ENCODE assay signal across 16 mouse cellular contexts in genomic region chr7:135031466-135031865, GRCm38 (mm10).
DNase-seq lines count a peak whose midpoint lies in the region; ATAC-seq and TF ChIP-seq lines count a peak whose summit lies in the region.
"Had no signal": no experiment of that assay in that cellular context is flagged by ENCODE, and none has a peak within 500 bp of the region (broad histone marks: within the 10 kb centered on the region; RNA-seq: fewer than 3 reads in every experiment).

No protein-coding gene starts in this region.

- no peaks in the 10 kb centered on the region for H3K36me3 ChIP-seq in heart, postnatal 0 days (replicated peaks; ENCODE audit: control insufficient read depth, insufficient read depth, low read length)
- H3K36me3 ChIP-seq in kidney, adult 2 months (ENCODE audit: control insufficient read depth, insufficient read depth, low read length): no peaks in the 10 kb centered on the region
- H3K36me3 ChIP-seq: forebrain, embryonic 10.5 days; liver, embryonic 13.5 days; lung, embryonic 15.5 days; midbrain, embryonic 12.5 days; neural tube, embryonic 13.5 days had no signal

- H3K4me3 ChIP-seq in heart, postnatal 0 days (ENCODE audit: low read depth, low read length): no peak overlapping the region
- no peak overlapping the region for H3K4me3 ChIP-seq in kidney, adult 2 months (ENCODE audit: insufficient read depth, low read depth, low read length)
- H3K4me3 ChIP-seq: forebrain, embryonic 10.5 days; limb, embryonic 12.5 days; liver, embryonic 13.5 days; lung, embryonic 15.5 days; midbrain, embryonic 12.5 days; neural tube, embryonic 13.5 days had no signal

- TF ChIP-seq POLR2A in kidney, adult 2 months (IDR thresholded peaks at IDR 0.05; ENCODE audit: low read depth, low read length): no peak

- WGBS in heart, postnatal 0 days: 44% methylated on average over 3 of the region's 3 CpGs
- WGBS in kidney, adult 2 months: 55% methylated on average over 3 of the region's 3 CpGs

- ATAC-seq in heart, postnatal 0 days (ENCODE audit: insufficient read depth, low read depth): no peak
- ATAC-seq in inflammation-experienced regulatory T-cells, adult 6 months: no peak

- no peak overlapping the region for H3K9ac ChIP-seq in heart, postnatal 0 days (replicated peaks; ENCODE audit: low read depth, low read length)
- H3K9ac ChIP-seq: limb, embryonic 12.5 days; liver, embryonic 13.5 days; lung, embryonic 15.5 days; midbrain, embryonic 12.5 days; neural tube, embryonic 13.5 days had no signal

- no peak overlapping the region for H3K4me2 ChIP-seq in heart, postnatal 0 days (ENCODE audit: low read depth, low read length)
- H3K4me2 ChIP-seq: limb, embryonic 12.5 days; liver, embryonic 13.5 days; lung, embryonic 15.5 days; midbrain, embryonic 12.5 days; neural tube, embryonic 13.5 days had no signal

- no peak for TF ChIP-seq EP300 in heart, postnatal 0 days (IDR thresholded peaks at IDR 0.05; ENCODE audit: low read depth)

- DNase-seq in heart, postnatal 0 days (ENCODE audit: low spot score): no peak
- DNase-seq in heart, adult 18-20 months: no peak
- DNase-seq in kidney, adult 2 months: peak; percentile 71
- DNase-seq in kidney, adult 8-10 months: peak; percentile 28 to 54
- DNase-seq in kidney, postnatal 14 days: peak; percentile 41
- no peak for DNase-seq in spleen, adult 12 weeks (ENCODE audit: low spot score)
- DNase-seq: cerebellum, adult 18-20 months; cerebellum, postnatal 25 days; gastrocnemius, postnatal 36 days; liver, embryonic 13.5 days had no signal

- TF ChIP-seq CTCF in heart, postnatal 0 days (IDR thresholded peaks at IDR 0.05; ENCODE audit: low read depth): 0 out of 2 replicates have a peak, but pooled peaks have one; percentile 2
- no peak; the same call in 1 of the 2 replicates for TF ChIP-seq CTCF in kidney, adult 2 months (conservative IDR thresholded peaks at IDR 0.05; ENCODE audit: insufficient read depth, insufficient read length, low read depth, low read length)

- H3K27ac ChIP-seq in heart, postnatal 0 days (ENCODE audit: low read depth): no peak overlapping the region
- no peak overlapping the region for H3K27ac ChIP-seq in kidney, adult 2 months (ENCODE audit: insufficient read depth, low read depth, low read length)
- H3K27ac ChIP-seq: forebrain, embryonic 10.5 days; limb, embryonic 12.5 days; liver, embryonic 13.5 days; lung, embryonic 15.5 days; midbrain, embryonic 12.5 days; neural tube, embryonic 13.5 days had no signal

- no peaks in the 10 kb centered on the region for H3K9me3 ChIP-seq in heart, postnatal 0 days (replicated peaks; ENCODE audit: control insufficient read depth, low read length)
- H3K9me3 ChIP-seq: forebrain, embryonic 10.5 days; limb, embryonic 12.5 days; liver, embryonic 13.5 days; lung, embryonic 15.5 days; midbrain, embryonic 12.5 days; neural tube, embryonic 13.5 days had no signal

- H3K27me3 ChIP-seq in heart, postnatal 0 days (ENCODE audit: control insufficient read depth, insufficient read depth, low read length): no peaks in the 10 kb centered on the region
- H3K27me3 ChIP-seq in kidney, adult 2 months (replicated peaks; ENCODE audit: control insufficient read depth, insufficient read depth, low read length): no peaks in the 10 kb centered on the region
- H3K27me3 ChIP-seq: limb, embryonic 12.5 days; liver, embryonic 13.5 days; lung, embryonic 15.5 days; midbrain, embryonic 12.5 days; neural tube, embryonic 13.5 days had no signal

- no peaks in the 10 kb centered on the region for H3K4me1 ChIP-seq in heart, postnatal 0 days (ENCODE audit: control insufficient read depth, insufficient read depth)
- H3K4me1 ChIP-seq in kidney, adult 2 months (ENCODE audit: control insufficient read depth, insufficient read depth, low read length): peaks cover 14% of the 10 kb centered on the region
- H3K4me1 ChIP-seq: liver, embryonic 13.5 days; lung, embryonic 15.5 days had no signal

Comparison
In these comparisons a context has a peak if more than half of its experiments do, and no peak if none do; other contexts are left out.
1. DNase-seq: peak in kidney, adult 2 months (single experiment), kidney, adult 8-10 months (2 of 2) and kidney, postnatal 14 days (single experiment); none in heart, postnatal 0 days (single experiment), heart, adult 18-20 months (0 of 2) and spleen, adult 12 weeks (single experiment).